Comparison of ENCODE assay signal across 7 mouse cellular contexts in genomic region chr4:82613606-82614465, GRCm38 (mm10).
DNase-seq lines count a peak whose midpoint lies in the region; ATAC-seq and TF ChIP-seq lines count a peak whose summit lies in the region.

No protein-coding gene starts in this region.

- H3K4me1 ChIP-seq in CH12.LX (ENCODE audit: control insufficient read depth in 1 of 2, insufficient read depth in 2 of 2) (peaks cover 3 to 10% of the 10 kb centered on the region in 2 experiments; a peak in 3 of 4 replicates), MEL (ENCODE audit: control insufficient read depth in 1 of 2, insufficient read depth in 2 of 2, low read length in 2 of 2) (no peaks in the 10 kb centered on the region)
- peaks cover 11% of the 10 kb centered on the region for H3K4me1 ChIP-seq in midbrain, embryonic 16.5 days (ENCODE audit: control insufficient read depth, insufficient read depth, low read length)

- TF ChIP-seq RAD21 in CH12.LX (IDR thresholded peaks at IDR 0.05; ENCODE audit: low read depth, low read length) (peak; percentile 66), MEL (IDR thresholded peaks at IDR 0.05; ENCODE audit: low read depth, low read length) (peak; percentile 5)

- in situ Hi-C loops in CH12.LX (cut with MboI; ENCODE audit: low pct_ligation_motif_present, low pct_unique_long_range_greater_than_20kb, low sequenced_read_pairs), result no loop called here

- no peak overlapping the region for H3K4me3 ChIP-seq in CH12.LX (replicated peaks in 1 of 3; ENCODE audit: low read depth in 2 of 3, low read length in 2 of 3, poor library complexity in 1 of 3)
- no peak overlapping the region for H3K4me3 ChIP-seq in MEL (ENCODE audit: control insufficient read depth in 1 of 2, insufficient read depth in 1 of 2, low read depth in 2 of 2, low read length in 2 of 2)
- no peak overlapping the region for H3K4me3 ChIP-seq in midbrain, embryonic 16.5 days (ENCODE audit: low read depth, low read length)

- peak; percentile 49 for DNase-seq in CH12.LX (ENCODE audit: extremely low read depth)
- DNase-seq in MEL (ENCODE audit: low read depth, low spot score), result peak; percentile 4
- peak; percentile 89 for DNase-seq in embryo, embryonic 10.5 days (ENCODE audit: low spot score)
- peak; percentile 55 to 66 for DNase-seq in heart, postnatal 10 days
- peak; percentile 61 for DNase-seq in layer of hippocampus, adult 9-11 months
- no peak for DNase-seq in ovary, postnatal 14 days (ENCODE audit: low spot score)

- no peaks in the 10 kb centered on the region for H3K36me3 ChIP-seq in CH12.LX (replicated peaks in 1 of 2; ENCODE audit: control insufficient read depth in 1 of 2, insufficient read depth in 1 of 2, low read length in 1 of 2)
- no peaks in the 10 kb centered on the region for H3K36me3 ChIP-seq in MEL (ENCODE audit: control insufficient read depth in 1 of 2, insufficient read depth in 2 of 2, low read length in 2 of 2)
- no peaks in the 10 kb centered on the region for H3K36me3 ChIP-seq in midbrain, embryonic 16.5 days (ENCODE audit: control insufficient read depth, insufficient read depth, low read length)

- H3K27me3 ChIP-seq in CH12.LX (replicated peaks) (no peaks in the 10 kb centered on the region), MEL (ENCODE audit: control insufficient read depth in 1 of 2, insufficient read depth in 2 of 2, low read length in 2 of 2) (no peaks in the 10 kb centered on the region)
- H3K27me3 ChIP-seq in midbrain, embryonic 16.5 days (ENCODE audit: control insufficient read depth, insufficient read depth, low read depth, low read length), result no peaks in the 10 kb centered on the region

- 20% methylated on average over 7 of the region's 7 CpGs for WGBS in midbrain, embryonic 16.5 days

- H3K9me3 ChIP-seq in CH12.LX (replicated peaks; ENCODE audit: low read length) (no peaks in the 10 kb centered on the region), MEL (replicated peaks; ENCODE audit: insufficient read depth, low read length) (no peaks in the 10 kb centered on the region)
- H3K9me3 ChIP-seq in midbrain, embryonic 16.5 days (replicated peaks; ENCODE audit: control insufficient read depth, low read length, poor library complexity, severe bottlenecking), result no peaks in the 10 kb centered on the region

- dilution Hi-C loops in CH12.LX (cut with MboI; ENCODE audit: extremely low pct_ligation_motif_present, extremely low pct_unique_long_range_greater_than_20kb, low sequenced_read_pairs), result no loop called here

- TF ChIP-seq CTCF in CH12.LX (conservative IDR thresholded peaks at IDR 0.05 in 1 of 2, IDR thresholded peaks at IDR 0.05 in 1 of 2; ENCODE audit: low read depth in 2 of 2, low read length in 2 of 2) (peak in 1 of 2 experiments; percentile 67; a peak in 2 of 4 replicates), MEL (IDR thresholded peaks at IDR 0.05 in 2 of 3, conservative IDR thresholded peaks at IDR 0.05 in 1 of 3; ENCODE audit: control insufficient read depth in 1 of 3, insufficient read depth in 1 of 3, low read depth in 2 of 3, low read length in 3 of 3, poor library complexity in 1 of 3, severe bottlenecking in 1 of 3) (peak in 2 of 3 experiments; percentile 16 to 25; a peak in 1 of 6 replicates)

- intact Hi-C loops in heart, postnatal 10 days (cut with DNase I), result loop anchor here (1.0 to 10.0 kb wide), 5 partner anchors 1049 to 1749 kb away; no protein-coding TSS in a partner anchor

- TF ChIP-seq EP300 in CH12.LX (IDR thresholded peaks at IDR 0.05; ENCODE audit: low read length) (no peak), MEL (IDR thresholded peaks at IDR 0.05; ENCODE audit: low read depth in 1 of 2, low read length in 2 of 2) (no peak)

- TF ChIP-seq POLR2A in CH12.LX (IDR thresholded peaks at IDR 0.05; ENCODE audit: low read depth, low read length) (no peak), MEL (IDR thresholded peaks at IDR 0.05; ENCODE audit: control insufficient read depth in 1 of 2, insufficient read depth in 1 of 2, low read depth in 1 of 2, low read length in 2 of 2, poor library complexity in 1 of 2) (no peak)

- H3K79me2 ChIP-seq in CH12.LX (replicated peaks; ENCODE audit: control insufficient read depth, extremely low read depth, insufficient read depth, poor library complexity, severe bottlenecking) (no peaks in the 10 kb centered on the region), MEL (ENCODE audit: control insufficient read depth, insufficient read depth, low read length, poor library complexity) (no peaks in the 10 kb centered on the region)

- H3K9ac ChIP-seq in CH12.LX (ENCODE audit: insufficient read depth, low read depth) (no peak overlapping the region), MEL (ENCODE audit: control insufficient read depth, low read depth, low read length, poor library complexity, severe bottlenecking) (no peak overlapping the region)
- peak overlapping the region; percentile 1; the same call in 1 of the 2 replicates for H3K9ac ChIP-seq in midbrain, embryonic 16.5 days (ENCODE audit: low read depth, low read length)

- peak overlapping the region; percentile 54; the same call in 1 of the 2 replicates for H3K4me2 ChIP-seq in CH12.LX (ENCODE audit: insufficient read depth, low read depth, poor library complexity, severe bottlenecking)
- H3K4me2 ChIP-seq in midbrain, embryonic 16.5 days (ENCODE audit: low read length), result peak overlapping the region; percentile 23; the same call in 1 of the 2 replicates

- ATAC-seq in midbrain, embryonic 16.5 days, result peak; percentile 85

- no peak overlapping the region for H3K27ac ChIP-seq in CH12.LX (ENCODE audit: insufficient read depth, low read depth)
- H3K27ac ChIP-seq in MEL (ENCODE audit: control insufficient read depth, low read depth, low read length), result no peak overlapping the region
- peak overlapping the region; percentile 10; the same call in 1 of the 2 replicates for H3K27ac ChIP-seq in midbrain, embryonic 16.5 days (ENCODE audit: low read length)

TF ChIP-seq in CH12.LX, 34 proteins besides CTCF, POLR2A, EP300 and RAD21:
- TF ChIP-seq ZKSCAN1 (IDR thresholded peaks at IDR 0.05; ENCODE audit: borderline replicate concordance, low read depth, low read length), result no peak
- no peak for TF ChIP-seq POLR2AphosphoS2 (IDR thresholded peaks at IDR 0.05; ENCODE audit: low read depth, low read length)
- TF ChIP-seq MAX (IDR thresholded peaks at IDR 0.05; ENCODE audit: low read length), result no peak
- no peak for TF ChIP-seq TBP (conservative IDR thresholded peaks at IDR 0.05; ENCODE audit: low read depth, low read length)
- TF ChIP-seq USF1 (IDR thresholded peaks at IDR 0.05; ENCODE audit: low read depth, low read length), result no peak
- no peak for TF ChIP-seq MYC (IDR thresholded peaks at IDR 0.05; ENCODE audit: low read depth, low read length)
- TF ChIP-seq SMC3 (IDR thresholded peaks at IDR 0.05; ENCODE audit: low read depth, low read length), result peak; percentile 53
- peak; percentile 82 for TF ChIP-seq MAZ (IDR thresholded peaks at IDR 0.05; ENCODE audit: low read depth, low read length)
- no peak for TF ChIP-seq CHD2 (IDR thresholded peaks at IDR 0.05; ENCODE audit: low read length)
- TF ChIP-seq UBTF (IDR thresholded peaks at IDR 0.05; ENCODE audit: low read depth, low read length), result no peak
- TF ChIP-seq E2F4 (IDR thresholded peaks at IDR 0.05; ENCODE audit: insufficient replicate concordance, low read depth, low read length), result no peak
- no peak for TF ChIP-seq JUN (IDR thresholded peaks at IDR 0.05; ENCODE audit: insufficient read depth, low read depth, low read length)
- no peak for TF ChIP-seq PAX5 (IDR thresholded peaks at IDR 0.05; ENCODE audit: low read length)
- TF ChIP-seq ELF1 (IDR thresholded peaks at IDR 0.05; ENCODE audit: low read depth, low read length), result no peak
- TF ChIP-seq MEF2A (IDR thresholded peaks at IDR 0.05; ENCODE audit: borderline replicate concordance, low read depth, low read length), result no peak
- no peak for TF ChIP-seq IRF4 (IDR thresholded peaks at IDR 0.05; ENCODE audit: low read depth, low read length)
- no peak for TF ChIP-seq NELFE (IDR thresholded peaks at IDR 0.05; ENCODE audit: low read depth, low read length)

TF ChIP-seq in MEL, 35 proteins besides CTCF, POLR2A, EP300 and RAD21:
- no peak for TF ChIP-seq USF1 (IDR thresholded peaks at IDR 0.05; ENCODE audit: low read depth, low read length)
- TF ChIP-seq SMC3 (IDR thresholded peaks at IDR 0.05; ENCODE audit: low read depth, low read length), result peak; percentile 22
TF ChIP-seq in MEL: peak in this region for 1.

Comparison
In these comparisons a context has a peak if more than half of its experiments do, and no peak if none do; other contexts are left out.
1. Of the 35 proteins assayed by ChIP-seq in both MEL and CH12.LX: peak only in MEL: none; only in CH12.LX: MAZ; in both: RAD21 and SMC3; in neither: 31; mixed calls (peak in some experiments, not most) for 1.